Mouse (Mus musculus) adrenal gland, postnatal 36 days (tissue): Measurements from ENCODE around the gene Krtap16-3. TPM values are rescaled to one million over a fixed set of nuclear protein-coding genes. Genes with fewer than 3 reads are reported as not detected.

Experiments
- DNase-seq, 2 experiments: peaks; one replicate each; pipeline ENCODE4 v3.0.0; 2021; ENCODE audit warnings: mixed read lengths in 1 of 2
- long read RNA-seq, 2 experiments: library from polyadenylated mRNA; stranded (forward); transcript quantifications; one replicate each; pipeline ENCODE4 v2.0.0; 2021; ENCODE audit warnings: borderline sequencing depth in 2 of 2
- total RNA-seq, 2 experiments: library from RNA; stranded (reverse); gene quantifications; 2 replicates each; pipeline ENCODE4 v1.2.3; 2021

The Krtap16-3 gene
- total RNA-seq = not detected
- long read RNA-seq, experiment 1 = 0 reads
- long read RNA-seq, experiment 2 = 0 reads

DNA sequence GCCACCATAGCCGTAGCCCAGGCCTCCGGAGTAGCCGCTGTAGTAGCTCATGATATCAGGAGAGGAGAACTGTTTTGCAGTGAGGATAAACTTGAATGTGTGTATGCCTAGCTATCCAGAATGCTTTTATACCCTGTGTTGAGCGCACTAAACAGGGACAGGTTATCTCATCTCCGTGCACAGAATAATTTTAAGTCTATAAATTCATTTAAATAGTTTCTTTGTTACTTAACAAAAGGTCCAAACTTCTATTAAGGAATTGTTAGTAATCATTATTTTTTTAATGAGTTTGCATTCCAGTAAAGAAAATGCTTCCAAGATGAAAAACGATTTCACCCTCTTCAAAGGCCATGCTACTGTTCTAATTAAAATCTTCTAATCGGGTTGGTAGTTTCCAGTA lies at the start of gene Krtap16-3:
TSS of gene Krtap16-3 (minus strand) at position 101 of the 400 bp plus-strand sequence.
- DNase-seq = no peak

DNA sequence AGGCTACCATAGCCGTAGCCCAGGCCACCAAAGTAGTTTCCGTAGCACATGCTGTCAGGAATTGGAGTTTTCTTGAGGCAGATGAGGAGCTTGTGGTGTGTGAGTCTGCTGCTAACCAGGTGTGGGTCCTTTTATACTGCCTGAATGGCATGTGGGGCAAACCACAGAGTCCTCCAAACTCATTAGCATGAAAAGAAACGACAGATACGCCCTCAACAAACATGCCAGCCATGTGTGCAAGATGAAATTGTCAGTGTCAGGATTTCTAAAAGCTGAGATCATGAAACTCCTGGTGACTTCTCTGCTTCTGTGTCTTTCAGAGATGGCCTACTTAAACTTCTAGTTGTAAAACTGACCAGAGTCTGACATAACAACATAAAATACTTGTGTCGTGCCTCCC lies 48.0 kb upstream of the Krtap16-3 start, which contains the start of gene Krtap22-2:
TSS of gene Krtap22-2 (minus strand) at position 101 of the 400 bp plus-strand sequence.
- no peak for DNase-seq

DNA sequence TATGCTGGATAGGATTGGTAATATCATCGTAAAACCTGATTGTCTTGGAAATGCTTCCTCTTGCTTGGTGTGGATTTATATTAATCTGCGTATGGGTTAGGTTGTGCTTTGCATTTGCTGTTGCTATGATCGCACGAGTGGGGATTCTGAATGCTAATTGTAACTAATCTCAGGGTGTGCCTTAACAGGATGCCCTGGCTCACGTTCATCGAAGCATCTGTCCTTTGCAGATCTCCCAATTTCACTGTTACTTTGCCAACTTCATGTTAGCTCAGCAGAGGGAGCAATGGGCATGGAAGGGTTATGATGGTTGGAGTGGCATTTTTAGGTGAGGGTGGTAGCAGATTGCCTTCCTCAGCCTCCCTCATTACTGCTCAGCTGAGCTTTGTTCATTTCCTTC lies 21.6 kb downstream of the Krtap16-3 start:
- no peak for DNase-seq

DNA sequence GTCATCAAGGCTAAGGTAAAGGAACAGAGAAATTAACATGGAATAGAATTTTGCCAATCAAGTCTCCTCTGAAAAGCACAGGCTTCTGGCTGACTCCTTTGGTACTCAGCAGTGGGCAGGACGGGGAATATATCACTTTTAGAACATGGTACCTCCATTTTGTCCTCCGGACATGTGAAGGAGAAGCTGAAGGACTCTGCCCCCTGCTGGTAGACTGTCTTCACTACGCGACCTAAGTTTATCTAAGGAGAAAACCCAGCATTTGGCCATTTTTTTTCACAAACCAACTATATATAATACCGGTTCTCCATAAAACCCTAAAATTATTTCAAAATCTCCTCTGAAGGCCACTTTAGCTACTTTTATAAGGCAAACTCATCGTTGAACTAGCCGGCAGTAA lies 24.4 kb downstream of the Krtap16-3 start:
- DNase-seq = peak in 1 of 2 experiments; percentile 16

DNA sequence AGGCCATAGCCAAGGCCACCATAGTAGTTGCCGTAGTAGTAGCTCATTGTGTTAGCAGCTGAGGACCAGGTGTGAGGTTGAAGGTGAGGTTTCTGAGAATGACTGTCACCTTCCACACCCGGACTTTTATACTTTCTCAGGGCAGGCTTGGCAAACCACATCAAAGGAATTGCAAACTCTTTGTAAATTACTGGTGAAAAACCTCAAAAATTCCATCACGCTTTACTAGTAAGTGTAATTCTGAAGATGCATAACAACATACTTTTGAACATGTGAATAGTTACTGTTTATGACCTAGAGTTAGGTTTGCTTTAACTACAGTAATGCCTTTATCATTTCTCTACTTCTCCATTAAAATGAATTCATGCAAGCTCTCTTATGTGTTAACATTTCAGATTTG lies 30.5 kb downstream of the Krtap16-3 start, which contains the start of gene Krtap19-9b:
TSS of gene Krtap19-9b (minus strand) at position 101 of the 400 bp plus-strand sequence.
- no peak for DNase-seq

Other genes starting within 250 kb of the Krtap16-3 start
- gene Krtap13-1, start 234.0 kb downstream of the Krtap16-3 start, total RNA-seq = not detected
- not detected for gene Krtap13, start 211.2 kb downstream of the Krtap16-3 start, total RNA-seq
- not detected for gene 2310034C09Rik, start 204.0 kb downstream of the Krtap16-3 start, total RNA-seq
- not detected for gene 2310057N15Rik, start 188.7 kb downstream of the Krtap16-3 start, total RNA-seq
- gene Gm5965, start 185.0 kb downstream of the Krtap16-3 start, total RNA-seq = not detected
- not detected for gene Gm20741, start 150.7 kb downstream of the Krtap16-3 start, total RNA-seq
- gene Krtap15, start 142.7 kb downstream of the Krtap16-3 start, total RNA-seq = not detected
- gene Krtap14, start 136.7 kb downstream of the Krtap16-3 start, total RNA-seq = not detected
- gene Krtap19-1, start 93.5 kb downstream of the Krtap16-3 start, total RNA-seq = not detected
- not detected for gene Krtap19-2, start 88.6 kb downstream of the Krtap16-3 start, total RNA-seq
- gene Krtap19-3, start 84.8 kb downstream of the Krtap16-3 start, total RNA-seq = not detected
- not detected for gene Krtap19-4, start 77.8 kb downstream of the Krtap16-3 start, total RNA-seq
- gene Krtap19-5, start 66.4 kb downstream of the Krtap16-3 start, total RNA-seq = not detected
- not detected for gene Krtap19-9b, start 30.6 kb downstream of the Krtap16-3 start, total RNA-seq
- not detected for gene Krtap22-2, start 47.9 kb upstream of the Krtap16-3 start, total RNA-seq
- not detected for gene Gm10229, start 52.4 kb upstream of the Krtap16-3 start, total RNA-seq
- gene Krtap6-1, start 68.8 kb upstream of the Krtap16-3 start, total RNA-seq = not detected
- gene Gm10228, start 78.6 kb upstream of the Krtap16-3 start, total RNA-seq = not detected
- gene Krtap6-5, start 85.0 kb upstream of the Krtap16-3 start, total RNA-seq = not detected
- gene 1110025L11Rik, start 101.1 kb upstream of the Krtap16-3 start, total RNA-seq = not detected
- gene Krtap6-3, start 121.1 kb upstream of the Krtap16-3 start, total RNA-seq = not detected
- not detected for gene Gm6358, start 178.0 kb upstream of the Krtap16-3 start, total RNA-seq
- not detected for gene Gm10061, start 188.2 kb upstream of the Krtap16-3 start, total RNA-seq
- not detected for gene Gm9789, start 195.1 kb upstream of the Krtap16-3 start, total RNA-seq
- gene Gm7735, start 206.6 kb upstream of the Krtap16-3 start, total RNA-seq = not detected
- not detected for gene 1110057P08Rik, start 211.9 kb upstream of the Krtap16-3 start, total RNA-seq
- not detected for gene Krtap20-2, start 243.0 kb upstream of the Krtap16-3 start, total RNA-seq